Mouse (Mus musculus) heart, postnatal 0 days (tissue): ENCODE measurements around the gene Shroom3. TPM values are rescaled to one million over a fixed set of nuclear protein-coding genes. Genes with fewer than 3 reads are reported as not detected.
A peak's percentile ranks its signal among the peaks of the same experiment; 100 is the strongest.

Source experiments
- ATAC-seq: fragments of 200-750 bp; cut with Nextera tagmentation; 2 replicates; pipeline ENCODE4 v1.8.0; 2017; ENCODE audit warnings: low read depth, moderate number of reproducible peaks, moderate library complexity; ENCODE audit not compliant: insufficient read depth
- DNase-seq: peaks from one replicate; pipeline ENCODE4 v3.0.0-alpha.2; 2016; ENCODE audit warnings: low spot score
- H3K27ac ChIP-seq: fragments of 300-500 bp; sonication (generic); 2 replicates; pipeline ENCODE4 v1.5.1; 2014; ENCODE audit warnings: low read depth, mild to moderate bottlenecking
- H3K27me3 ChIP-seq: fragments of 300-500 bp; sonication (generic); 2 replicates; pipeline ENCODE4 v1.6.1; 2014; ENCODE audit warnings: low read length, mixed read lengths; ENCODE audit not compliant: control insufficient read depth, insufficient read depth
- H3K36me3 ChIP-seq: fragments of 300-500 bp; sonication (generic); replicated peaks from 2 replicates; pipeline ENCODE4 v1.6.1; 2014; ENCODE audit warnings: low read length, mixed read lengths; ENCODE audit not compliant: control insufficient read depth, insufficient read depth
- H3K4me1 ChIP-seq: fragments of 300-500 bp; sonication (generic); 2 replicates; pipeline ENCODE4 v1.6.1; 2014; ENCODE audit warnings: antibody characterized with exemption; ENCODE audit not compliant: control insufficient read depth, insufficient read depth
- H3K4me2 ChIP-seq: fragments of 300-500 bp; sonication (generic); 2 replicates; pipeline ENCODE4 v1.6.1; 2014; ENCODE audit warnings: low read depth, mild to moderate bottlenecking, low read length, moderate library complexity
- H3K4me3 ChIP-seq: fragments of 300-500 bp; sonication (generic); 2 replicates; pipeline ENCODE4 v1.5.1; 2014; ENCODE audit warnings: low read depth, low read length
- H3K9ac ChIP-seq: fragments of 300-500 bp; sonication (generic); replicated peaks from 2 replicates; pipeline ENCODE4 v1.6.1; 2014; ENCODE audit warnings: low read depth, low read length, mixed read lengths
- H3K9me3 ChIP-seq: fragments of 300-500 bp; sonication (generic); replicated peaks from 2 replicates; pipeline ENCODE4 v1.6.1; 2016; ENCODE audit warnings: low read length; ENCODE audit not compliant: control insufficient read depth
- CTCF ChIP-seq: IDR thresholded peaks from 2 replicates; pipeline ENCODE4 v1.5.1; 2016; ENCODE audit warnings: antibody characterized with exemption, control low read depth, low read depth
- EP300 ChIP-seq: IDR thresholded peaks from 2 replicates; pipeline ENCODE4 v1.6.1; 2016; ENCODE audit warnings: antibody characterized with exemption, low read depth
- WGBS: fragments of 180-500 bp; shearing (Covaris S2); extraction: QIAGEN DNeasy Blood & Tissue Kit; methylation state at CpG from one replicate; pipeline ENCODE4 v1.1.7; 2014; 5-methylcytosine and 5-hydroxymethylcytosine counted together
- polyA plus RNA-seq: library from polyadenylated mRNA; unstranded; fragments of >200 nt; fragmentation: Nextera tagmentation; extraction: Ambion mirVana; gene quantifications from 2 replicates; pipeline ENCODE4 v1.2.1, GENCODE M21; 2015
- total RNA-seq: library from RNA; depleted of rRNA; stranded (reverse); fragments of >200 nt; gene quantifications from 2 replicates; pipeline ENCODE4 v1.2.3, GENCODE M21; 2014; ENCODE audit warnings: low replicate concordance

Gene Shroom3
- total and polyA plus RNA-seq, 2 experiments from 2014 or later: 13.3 to 72.4 TPM

- no peak overlapping the region for H3K4me2 ChIP-seq
- no peak overlapping the region for H3K27ac ChIP-seq
- peaks cover 8% of the 10 kb centered on the region for H3K4me1 ChIP-seq
- no peak for TF ChIP-seq EP300
- TF ChIP-seq CTCF: peak; percentile 49
- H3K9me3 ChIP-seq: no peaks in the 10 kb centered on the region
- WGBS: 50% methylated on average over 4 of the region's 4 CpGs
- no peaks in the 10 kb centered on the region for H3K27me3 ChIP-seq
- no peak overlapping the region for H3K9ac ChIP-seq
- ATAC-seq: peak; percentile 44; the same call in 1 of the 2 replicates
- no peak overlapping the region for H3K4me3 ChIP-seq
- H3K36me3 ChIP-seq: no peaks in the 10 kb centered on the region
- peak; percentile 48 for DNase-seq
These were observed 188.9 kb downstream of the Shroom3 start for GRCm38 (mm10) chr5:92872182-92872581.

GRCm38 (mm10) chr5:92872991-92873390 lies 189.8 kb downstream of the Shroom3 start:
- TF ChIP-seq CTCF: no peak
- no peak for TF ChIP-seq EP300
- Histone ChIP-seq H3K4me2 (no peak overlapping the region), H3K4me1 (peaks cover 3% of the 10 kb centered on the region; the same call in 1 of the 2 replicates), H3K9ac (no peak overlapping the region), H3K27me3 (no peaks in the 10 kb centered on the region), H3K27ac (no peak overlapping the region), H3K36me3 (no peaks in the 10 kb centered on the region), H3K4me3 (no peak overlapping the region), H3K9me3 (no peaks in the 10 kb centered on the region)
- WGBS: 65% methylated on average over 2 of the region's 2 CpGs
- DNase-seq (no peak), ATAC-seq (no peak)

GRCm38 (mm10) chr5:92873518-92873917 lies 190.3 kb downstream of the Shroom3 start:
- Histone ChIP-seq H3K4me1 (peaks cover 1% of the 10 kb centered on the region; the same call in 1 of the 2 replicates), H3K27ac (no peak overlapping the region), H3K9ac (no peak overlapping the region), H3K36me3 (no peaks in the 10 kb centered on the region), H3K9me3 (no peaks in the 10 kb centered on the region), H3K4me2 (no peak overlapping the region), H3K27me3 (no peaks in the 10 kb centered on the region), H3K4me3 (no peak overlapping the region)
- ATAC-seq (no peak), DNase-seq (no peak)
- TF ChIP-seq CTCF (no peak), EP300 (no peak)

- Histone ChIP-seq H3K27ac (no peak overlapping the region), H3K4me1 (0 out of 2 replicates have a peak, but pooled peaks cover 8% of the 10 kb centered on the region), H3K4me2 (no peak overlapping the region), H3K4me3 (no peak overlapping the region), H3K9ac (no peak overlapping the region), H3K27me3 (no peaks in the 10 kb centered on the region), H3K9me3 (no peaks in the 10 kb centered on the region), H3K36me3 (no peaks in the 10 kb centered on the region)
- no peak for ATAC-seq
- DNase-seq: no peak
- WGBS: 92% methylated on average over 10 of the region's 10 CpGs
- TF ChIP-seq CTCF (no peak), EP300 (no peak)
These were observed 192.6 kb downstream of the Shroom3 start for GRCm38 (mm10) chr5:92875836-92876235.

- H3K9me3 ChIP-seq: no peaks in the 10 kb centered on the region
- no peak overlapping the region for H3K4me2 ChIP-seq
- ATAC-seq (no peak), DNase-seq (no peak)
- no peak overlapping the region for H3K27ac ChIP-seq
- 74% methylated on average over 3 of the region's 3 CpGs for WGBS
- TF ChIP-seq EP300: no peak
- TF ChIP-seq CTCF: no peak
- H3K4me1 ChIP-seq: 0 out of 2 replicates have a peak, but pooled peaks cover 8% of the 10 kb centered on the region
- H3K9ac ChIP-seq: no peak overlapping the region
- H3K4me3 ChIP-seq: no peak overlapping the region
- H3K27me3 ChIP-seq: no peaks in the 10 kb centered on the region
- H3K36me3 ChIP-seq: no peaks in the 10 kb centered on the region
These were observed 193.9 kb downstream of the Shroom3 start for GRCm38 (mm10) chr5:92877104-92877503.

- H3K4me1 ChIP-seq: 0 out of 2 replicates have a peak, but pooled peaks cover 8% of the 10 kb centered on the region
- no peak overlapping the region for H3K4me3 ChIP-seq
- ATAC-seq: no peak
- no peaks in the 10 kb centered on the region for H3K27me3 ChIP-seq
- no peak for DNase-seq
- no peak overlapping the region for H3K9ac ChIP-seq
- H3K4me2 ChIP-seq: no peak overlapping the region
- 60% methylated on average over 2 of the region's 2 CpGs for WGBS
- no peak for TF ChIP-seq EP300
- TF ChIP-seq CTCF: no peak
- H3K27ac ChIP-seq: no peak overlapping the region
- H3K9me3 ChIP-seq: no peaks in the 10 kb centered on the region
- no peaks in the 10 kb centered on the region for H3K36me3 ChIP-seq
These were observed 197.2 kb downstream of the Shroom3 start for GRCm38 (mm10) chr5:92880393-92880792.
